Mouse (Mus musculus): ENCODE results near the gene Smpdl3b. TPM values are rescaled to one million over a fixed set of nuclear protein-coding genes. Genes with fewer than 3 reads are reported as not detected.
"Not testable (repeated sequence)": the region's sequence is repeated elsewhere in the genome, so short reads cannot be mapped to it uniquely, and the experiment has no call there.

The Smpdl3b gene
- polyA plus RNA-seq, 1 experiment, result 21.4 TPM

DNA sequence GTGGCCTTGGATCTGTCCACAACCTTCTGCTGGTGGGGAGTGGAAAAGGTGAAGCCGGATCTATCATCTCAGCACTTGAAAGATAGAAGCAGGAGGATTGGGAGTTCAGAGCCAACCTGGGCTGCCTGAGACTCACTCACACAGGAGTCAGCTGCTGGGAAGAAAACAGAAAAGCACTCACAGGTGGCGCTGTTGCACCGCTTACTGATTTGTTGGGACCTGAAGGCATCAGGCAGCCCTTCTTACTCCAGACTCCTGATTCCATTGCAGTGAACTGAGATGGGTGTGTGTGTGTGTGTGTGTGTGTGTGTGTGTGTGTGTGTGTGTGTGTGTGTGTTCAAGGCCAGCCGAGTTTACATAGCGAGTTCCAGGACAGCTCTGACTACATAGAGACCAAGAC is 19.7 kb upstream of the Smpdl3b start:
- Histone ChIP-seq H3K27me3 (ENCODE audit: control insufficient read depth, insufficient read depth, insufficient read length) (no peaks in the 10 kb centered on the region), H3K4me3 (ENCODE audit: insufficient read depth, poor library complexity, severe bottlenecking) (no peak overlapping the region), H3K79me3 (ENCODE audit: low read depth) (no peaks in the 10 kb centered on the region), H3K79me2 (ENCODE audit: control insufficient read depth, insufficient read depth) (no peaks in the 10 kb centered on the region), H3K36me3 (ENCODE audit: control insufficient read depth, insufficient read depth) (peaks cover 80% of the 10 kb centered on the region), H3ac (ENCODE audit: control insufficient read depth, insufficient read length, low read depth) (no peak overlapping the region)
- TF ChIP-seq CTCF (IDR thresholded peaks at IDR 0.05; ENCODE audit: control insufficient read depth, insufficient read depth, insufficient read length) (peak; percentile 53), MAX (IDR thresholded peaks at IDR 0.05) (no peak), CEBPB (IDR thresholded peaks at IDR 0.05; ENCODE audit: low read depth) (no peak), USF1 (IDR thresholded peaks at IDR 0.05; ENCODE audit: low read depth) (no peak)

DNA sequence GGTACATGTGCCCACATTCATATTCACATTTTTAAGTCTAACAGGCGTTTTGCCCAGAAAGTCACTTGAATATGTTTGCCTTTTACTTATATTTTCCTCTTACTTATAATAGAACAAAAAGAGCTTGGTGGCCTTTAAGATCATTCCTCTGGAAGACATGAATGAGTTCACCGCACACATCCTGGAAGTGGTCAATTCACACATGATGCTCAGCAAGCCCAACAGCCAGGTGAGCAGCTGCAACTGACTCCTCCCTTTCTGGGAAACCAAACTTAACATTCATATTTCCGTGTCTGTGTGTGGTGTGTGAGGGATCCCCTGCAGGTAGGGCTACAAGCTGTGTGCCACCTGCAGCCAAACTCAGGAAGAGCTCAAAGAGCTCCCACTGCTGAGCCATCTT is 17.9 kb upstream of the Smpdl3b start:
- Histone ChIP-seq H3ac (ENCODE audit: control insufficient read depth, insufficient read length, low read depth) (no peak overlapping the region), H3K36me3 (ENCODE audit: control insufficient read depth, insufficient read depth) (peaks cover 92% of the 10 kb centered on the region), H3K79me2 (ENCODE audit: control insufficient read depth, insufficient read depth) (peaks cover 8% of the 10 kb centered on the region), H3K4me3 (ENCODE audit: insufficient read depth, poor library complexity, severe bottlenecking) (no peak overlapping the region), H3K27me3 (ENCODE audit: control insufficient read depth, insufficient read depth, insufficient read length) (no peaks in the 10 kb centered on the region), H3K79me3 (ENCODE audit: low read depth) (no peaks in the 10 kb centered on the region)
- TF ChIP-seq MAX (IDR thresholded peaks at IDR 0.05) (no peak), USF1 (IDR thresholded peaks at IDR 0.05; ENCODE audit: low read depth) (no peak), CTCF (IDR thresholded peaks at IDR 0.05; ENCODE audit: control insufficient read depth, insufficient read depth, insufficient read length) (no peak), CEBPB (IDR thresholded peaks at IDR 0.05; ENCODE audit: low read depth) (no peak), MYOD1 (IDR thresholded peaks at IDR 0.05; ENCODE audit: control insufficient read depth, insufficient read length, low read depth) (no peak), FOSL1 (IDR thresholded peaks at IDR 0.05; ENCODE audit: insufficient read depth, low read length, poor library complexity, severe bottlenecking) (no peak), MYOG (IDR thresholded peaks at IDR 0.05; ENCODE audit: control insufficient read depth, extremely low read depth, insufficient read length) (no peak)

DNA sequence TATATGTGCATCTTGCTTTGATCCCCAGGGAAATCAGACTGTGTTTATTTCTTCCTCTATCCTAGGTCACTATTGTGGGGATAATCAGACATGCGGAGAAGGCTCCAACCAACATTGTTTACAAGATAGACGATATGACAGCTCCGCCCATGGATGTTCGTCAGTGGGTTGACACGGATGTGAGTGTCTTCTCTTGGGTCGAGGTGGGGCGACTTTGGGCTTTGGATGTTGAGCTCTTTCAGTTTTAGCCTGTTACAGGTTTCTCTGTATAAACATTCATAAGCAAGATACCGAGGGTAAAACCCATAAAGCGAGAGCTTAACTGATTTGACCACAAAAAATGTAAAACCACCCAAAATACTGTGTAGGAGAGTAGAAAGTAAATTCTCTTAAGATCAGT is 14.7 kb upstream of the Smpdl3b start:
- Histone ChIP-seq H3K4me3 (ENCODE audit: insufficient read depth, poor library complexity, severe bottlenecking) (no peak overlapping the region), H3K36me3 (ENCODE audit: control insufficient read depth, insufficient read depth) (peaks cover 69% of the 10 kb centered on the region), H3K27me3 (ENCODE audit: control insufficient read depth, insufficient read depth, insufficient read length) (no peaks in the 10 kb centered on the region), H3K79me2 (ENCODE audit: control insufficient read depth, insufficient read depth) (peaks cover 25% of the 10 kb centered on the region), H3ac (ENCODE audit: control insufficient read depth, insufficient read length, low read depth) (no peak overlapping the region), H3K79me3 (ENCODE audit: low read depth) (peaks cover 12% of the 10 kb centered on the region)
- no peak for TF ChIP-seq CEBPB (IDR thresholded peaks at IDR 0.05; ENCODE audit: low read depth)
- TF ChIP-seq USF1 (IDR thresholded peaks at IDR 0.05; ENCODE audit: low read depth), result no peak
- TF ChIP-seq MYOG (IDR thresholded peaks at IDR 0.05; ENCODE audit: control insufficient read depth, extremely low read depth, insufficient read length), result no peak
- TF ChIP-seq MAX (IDR thresholded peaks at IDR 0.05), result no peak
- no peak for TF ChIP-seq FOSL1 (IDR thresholded peaks at IDR 0.05; ENCODE audit: insufficient read depth, low read length, poor library complexity, severe bottlenecking)
- no peak for TF ChIP-seq CTCF (IDR thresholded peaks at IDR 0.05; ENCODE audit: control insufficient read depth, insufficient read depth, insufficient read length)

DNA sequence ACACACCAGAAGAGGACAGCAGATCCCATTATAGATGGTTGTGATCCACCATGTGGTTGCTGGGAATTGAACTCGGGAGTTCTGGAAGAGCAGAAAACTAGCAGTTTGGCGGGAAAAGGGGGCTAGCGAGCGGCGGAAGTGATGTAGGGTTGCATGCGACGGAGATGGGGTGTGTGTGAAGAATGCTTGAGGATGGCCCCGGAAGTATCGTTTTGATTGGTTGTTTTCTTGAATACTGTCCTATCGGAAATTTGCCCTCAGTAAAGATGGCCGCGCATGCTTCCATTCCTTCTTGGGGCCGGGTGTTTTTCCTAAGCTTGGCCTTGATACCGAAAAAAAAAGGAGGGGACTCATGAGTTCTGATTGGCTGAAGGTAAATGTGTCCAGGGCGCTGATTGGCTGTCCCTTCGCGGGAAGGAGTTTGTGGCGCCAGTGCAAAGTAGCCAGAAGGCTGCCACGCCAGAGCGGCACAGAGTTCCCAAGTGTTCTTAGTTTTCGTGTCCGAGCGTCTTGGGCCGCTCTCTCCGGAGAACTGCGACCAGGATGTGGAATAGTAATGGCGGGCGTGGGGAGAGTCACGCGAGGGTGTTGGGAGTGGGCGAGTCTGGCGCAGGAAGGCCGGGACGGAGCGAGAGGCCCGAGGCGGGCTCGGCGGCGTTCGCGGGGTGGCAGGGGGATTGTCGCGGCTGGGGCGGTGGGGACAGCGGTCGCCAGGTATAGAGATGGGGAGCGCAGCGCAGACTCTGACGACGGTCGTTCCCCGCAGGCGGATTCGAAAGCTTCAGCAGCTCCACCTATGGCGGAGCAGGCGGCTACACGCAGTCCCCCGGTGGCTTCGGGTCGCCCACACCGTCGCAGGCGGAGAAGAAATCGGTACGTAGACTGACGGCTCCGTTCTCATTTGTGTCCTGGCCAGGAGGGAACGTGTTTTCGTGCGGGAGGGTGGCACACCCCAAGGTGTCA is 11.1 kb upstream of the Smpdl3b start, which contains the start of gene Rpa2:
Gene Rpa2 (plus strand): TSS at position 419 of the 963 bp plus-strand sequence.
- H3K36me3 ChIP-seq (ENCODE audit: control insufficient read depth, insufficient read depth), result peaks cover 33% of the 10 kb centered on the region
- peak within 1 kb of the TSS; percentile 94 for H3ac ChIP-seq (ENCODE audit: control insufficient read depth, insufficient read length, low read depth)
- TF ChIP-seq MAX (IDR thresholded peaks at IDR 0.05) (peak; percentile 86), USF1 (IDR thresholded peaks at IDR 0.05; ENCODE audit: low read depth) (no peak), FOSL1 (IDR thresholded peaks at IDR 0.05; ENCODE audit: insufficient read depth, low read length, poor library complexity, severe bottlenecking) (no peak), MYOG (IDR thresholded peaks at IDR 0.05; ENCODE audit: control insufficient read depth, extremely low read depth, insufficient read length) (no peak), MYOD1 (IDR thresholded peaks at IDR 0.05; ENCODE audit: control insufficient read depth, insufficient read length, low read depth) (no peak)
- H3K79me2 ChIP-seq (ENCODE audit: control insufficient read depth, insufficient read depth), result peaks cover 25% of the 10 kb centered on the region
- no peaks in the 10 kb centered on the region for H3K27me3 ChIP-seq (ENCODE audit: control insufficient read depth, insufficient read depth, insufficient read length)
- peak within 1 kb of the TSS; percentile 90 for H3K4me3 ChIP-seq (ENCODE audit: insufficient read depth, poor library complexity, severe bottlenecking)
- peaks cover 12% of the 10 kb centered on the region for H3K79me3 ChIP-seq (ENCODE audit: low read depth)

DNA sequence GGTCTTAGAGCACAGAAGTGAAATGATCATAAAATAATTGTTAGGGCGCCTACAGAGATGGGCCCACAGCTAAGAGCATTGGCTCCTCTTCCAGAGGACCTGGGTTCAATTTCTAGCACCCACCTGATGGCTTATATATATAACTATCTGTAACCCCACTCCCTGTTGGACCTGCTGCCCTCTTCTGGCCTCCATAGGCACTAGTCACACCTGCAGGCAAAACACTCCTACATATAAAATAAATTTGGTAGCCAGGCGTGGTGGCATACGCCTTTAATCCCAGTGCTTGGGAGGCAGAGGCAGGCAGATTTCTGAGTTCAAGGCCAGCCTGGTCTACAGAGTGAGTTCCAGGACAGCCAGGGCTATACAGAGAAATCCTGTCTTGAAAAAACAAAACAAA is 6.1 kb upstream of the Smpdl3b start:
- not testable (repeated sequence) for H3K4me3 ChIP-seq (ENCODE audit: insufficient read depth, poor library complexity, severe bottlenecking); H3K36me3 ChIP-seq (ENCODE audit: control insufficient read depth, insufficient read depth); H3K27me3 ChIP-seq (ENCODE audit: control insufficient read depth, insufficient read depth, insufficient read length); H3ac ChIP-seq (ENCODE audit: control insufficient read depth, insufficient read length, low read depth); H3K79me2 ChIP-seq (ENCODE audit: control insufficient read depth, insufficient read depth); H3K79me3 ChIP-seq (ENCODE audit: low read depth)

DNA sequence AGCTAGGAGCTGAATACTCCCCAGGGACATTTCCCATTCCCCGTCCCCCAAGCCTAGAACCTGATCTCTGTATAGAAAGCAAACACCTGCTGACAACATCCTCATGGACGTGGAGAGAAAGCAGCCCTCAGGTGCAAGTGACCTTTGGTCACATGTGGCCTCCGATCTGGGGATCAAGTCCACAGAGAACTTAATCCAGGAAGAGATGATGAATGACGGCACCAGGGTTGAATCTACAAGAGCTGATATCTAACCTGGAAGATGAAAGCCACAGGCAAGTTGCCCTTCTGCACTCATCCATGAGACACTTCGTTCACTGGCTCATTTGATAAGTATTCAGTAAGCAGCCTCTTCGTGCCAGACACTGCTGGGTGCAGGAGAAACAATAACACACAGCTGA is 5.5 kb upstream of the Smpdl3b start:
- TF ChIP-seq MAX (IDR thresholded peaks at IDR 0.05), result no peak
- no peak for TF ChIP-seq CTCF (IDR thresholded peaks at IDR 0.05; ENCODE audit: control insufficient read depth, insufficient read depth, insufficient read length)
- no peak for TF ChIP-seq CEBPB (IDR thresholded peaks at IDR 0.05; ENCODE audit: low read depth)
- no peak for TF ChIP-seq USF1 (IDR thresholded peaks at IDR 0.05; ENCODE audit: low read depth)
- no peak for TF ChIP-seq FOSL1 (IDR thresholded peaks at IDR 0.05; ENCODE audit: insufficient read depth, low read length, poor library complexity, severe bottlenecking)
- no peak for TF ChIP-seq MYOD1 (IDR thresholded peaks at IDR 0.05; ENCODE audit: control insufficient read depth, insufficient read length, low read depth)
- no peak for TF ChIP-seq MYOG (IDR thresholded peaks at IDR 0.05; ENCODE audit: control insufficient read depth, extremely low read depth, insufficient read length)
- Histone ChIP-seq H3K79me2 (ENCODE audit: control insufficient read depth, insufficient read depth) (no peaks in the 10 kb centered on the region), H3K4me3 (ENCODE audit: insufficient read depth, poor library complexity, severe bottlenecking) (no peak overlapping the region), H3ac (ENCODE audit: control insufficient read depth, insufficient read length, low read depth) (no peak overlapping the region), H3K27me3 (ENCODE audit: control insufficient read depth, insufficient read depth, insufficient read length) (no peaks in the 10 kb centered on the region), H3K79me3 (ENCODE audit: low read depth) (no peaks in the 10 kb centered on the region), H3K36me3 (ENCODE audit: control insufficient read depth, insufficient read depth) (no peaks in the 10 kb centered on the region)
